Mouse (Mus musculus) bone marrow, adult 2 months (tissue): ENCODE measurements at regions not wholly inside any gene's neighbourhood (a gene's known extent, or its start where the extent isn't known, plus 50 kb on each side); places are given as distances from the start of the nearest gene placed in this dataset.

Experiments
- CTCF ChIP-seq: fragments of 200-500 bp; IDR thresholded peaks from 2 replicates; pipeline ENCODE4 v1.5.1; 2011; ENCODE audit warnings: low read length, control low read depth; ENCODE audit not compliant: control insufficient read depth, insufficient read depth
- POLR2A ChIP-seq: fragments of 200-500 bp; IDR thresholded peaks from 2 replicates; pipeline ENCODE4 v1.6.1; 2011; ENCODE audit warnings: low read depth, mild to moderate bottlenecking, control low read depth, low read length, borderline replicate concordance; ENCODE audit not compliant: control insufficient read depth

DNA sequence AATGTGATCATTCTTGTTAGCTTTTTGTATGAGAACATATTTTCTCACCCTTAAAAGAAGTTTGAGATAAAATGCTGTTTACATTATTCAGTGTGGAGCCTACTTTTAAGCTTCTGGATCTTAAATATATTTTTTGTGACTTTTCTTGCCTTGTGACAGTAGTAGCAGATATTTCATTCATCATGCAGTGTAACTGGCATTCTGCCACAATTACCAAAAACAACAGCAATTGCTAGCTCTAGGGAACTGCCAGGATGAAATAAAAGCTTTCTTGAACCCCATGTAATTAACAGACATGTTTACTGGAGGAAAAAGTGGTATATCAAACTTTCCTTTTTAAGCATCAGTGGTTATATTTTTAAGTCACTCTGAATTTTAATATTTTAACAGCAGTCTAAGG lies 600.9 kb upstream of the Pcdh9 start:
- TF ChIP-seq POLR2A (no peak), CTCF (no peak)
